Mouse (Mus musculus): ENCODE data around the gene Trappc11. TPM values are rescaled to one million over a fixed set of nuclear protein-coding genes. Genes with fewer than 3 reads are reported as not detected.

The Trappc11 gene
- polyA plus RNA-seq, 1 experiment = 8.9 TPM

DNA sequence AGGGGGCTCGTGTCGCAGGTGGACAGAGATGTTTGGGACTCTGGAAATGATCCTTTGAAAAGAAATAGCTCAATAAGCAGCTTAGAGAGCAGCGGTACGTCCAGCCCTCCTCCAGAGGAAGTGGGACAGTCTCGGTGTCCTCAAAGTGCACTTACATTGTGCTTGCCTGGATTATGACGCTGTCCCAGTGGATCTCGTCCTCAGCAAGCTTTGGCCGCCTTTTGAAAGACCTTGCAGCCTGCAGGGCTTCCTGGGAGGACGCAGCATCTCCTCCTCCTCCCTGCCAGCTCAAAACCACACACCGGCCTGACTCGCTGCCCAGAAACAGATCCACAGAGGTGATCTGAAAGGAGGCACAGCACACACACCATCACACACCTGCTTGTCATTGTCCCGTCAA, 27.8 kb downstream of the Trappc11 start:
- no peak for TF ChIP-seq GATA1 (IDR thresholded peaks at IDR 0.05; ENCODE audit: low read length)

DNA sequence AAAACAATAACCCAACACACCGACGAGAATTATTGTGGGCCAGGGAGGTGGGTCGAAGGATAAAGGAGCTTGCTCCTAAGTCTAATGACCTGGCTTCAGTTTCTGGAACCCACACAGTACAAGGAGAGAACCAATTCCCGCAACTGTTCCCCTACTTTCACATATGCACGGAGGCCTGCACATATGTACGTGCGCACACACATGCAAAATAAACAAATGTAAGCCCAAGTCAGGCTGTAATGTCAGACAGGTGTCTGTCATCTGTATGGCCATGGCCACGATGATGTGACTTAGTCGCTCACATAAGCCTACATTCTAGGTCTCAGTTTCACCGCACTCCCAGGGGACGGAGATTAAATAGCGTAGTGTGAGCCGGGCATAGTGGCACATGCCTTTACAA, 30.7 kb downstream of the Trappc11 start:
- no peak for TF ChIP-seq GATA1 (IDR thresholded peaks at IDR 0.05; ENCODE audit: low read length)

GRCm38 (mm10) chr8:47501994-47502393, 31.3 kb downstream of the Trappc11 start:
- TF ChIP-seq GATA1 (IDR thresholded peaks at IDR 0.05; ENCODE audit: low read length) = no peak

GRCm38 (mm10) chr8:47495428-47495827, 37.8 kb downstream of the Trappc11 start:
- no peak for TF ChIP-seq GATA1 (IDR thresholded peaks at IDR 0.05; ENCODE audit: low read length)

DNA sequence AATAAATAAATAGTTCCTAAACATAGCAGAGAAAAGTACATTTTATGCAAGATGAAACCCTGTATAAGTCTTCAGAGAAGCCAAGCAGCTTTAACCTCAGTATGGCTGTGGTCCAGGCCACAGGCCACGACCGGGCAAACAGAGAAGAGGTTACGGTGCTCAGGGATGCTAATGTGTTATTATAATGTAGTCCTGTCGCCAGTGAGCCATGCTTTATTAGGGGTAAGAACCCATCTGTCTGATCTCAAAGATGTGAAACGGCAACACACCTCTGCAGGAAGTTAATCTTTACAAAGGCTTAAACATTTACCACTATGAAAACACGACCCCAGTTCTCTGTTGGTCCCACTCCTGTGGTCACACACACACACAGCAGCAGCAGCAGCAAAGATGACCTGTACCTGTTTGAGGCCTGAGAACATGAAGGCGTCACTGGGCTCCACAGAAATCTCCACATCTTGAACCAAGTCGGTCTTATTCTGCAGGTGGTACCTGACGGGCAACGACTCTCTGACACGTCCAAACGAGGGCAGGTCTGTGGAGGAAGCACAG, 38.6 kb downstream of the Trappc11 start:
- TF ChIP-seq GATA1 (IDR thresholded peaks at IDR 0.05; ENCODE audit: low read length) = no peak

- no peak for TF ChIP-seq GATA1 (IDR thresholded peaks at IDR 0.05; ENCODE audit: low read length)
These were observed 40.2 kb downstream of the Trappc11 start for GRCm38 (mm10) chr8:47493106-47493505.

DNA sequence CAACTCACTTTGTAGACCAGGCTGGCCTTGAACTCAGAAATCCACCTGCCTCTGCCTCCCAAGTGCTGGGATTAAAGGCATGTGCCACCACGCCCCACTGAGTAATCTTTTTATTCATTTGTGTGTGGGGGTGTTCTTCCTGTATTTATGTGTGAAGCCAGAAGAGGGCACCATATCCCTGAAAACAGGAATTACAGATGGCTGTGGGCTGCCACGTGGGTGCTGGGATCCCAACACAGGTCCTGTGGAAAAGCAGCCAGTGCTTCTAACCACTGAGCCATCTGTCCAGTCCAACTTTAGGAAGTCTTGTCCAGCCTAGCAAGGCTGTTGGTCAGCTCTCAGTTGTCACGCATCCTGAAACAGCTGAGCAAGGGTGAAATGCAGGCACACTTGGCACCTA, 46.0 kb downstream of the Trappc11 start:
- no peak for TF ChIP-seq GATA1 (IDR thresholded peaks at IDR 0.05; ENCODE audit: low read length)

DNA sequence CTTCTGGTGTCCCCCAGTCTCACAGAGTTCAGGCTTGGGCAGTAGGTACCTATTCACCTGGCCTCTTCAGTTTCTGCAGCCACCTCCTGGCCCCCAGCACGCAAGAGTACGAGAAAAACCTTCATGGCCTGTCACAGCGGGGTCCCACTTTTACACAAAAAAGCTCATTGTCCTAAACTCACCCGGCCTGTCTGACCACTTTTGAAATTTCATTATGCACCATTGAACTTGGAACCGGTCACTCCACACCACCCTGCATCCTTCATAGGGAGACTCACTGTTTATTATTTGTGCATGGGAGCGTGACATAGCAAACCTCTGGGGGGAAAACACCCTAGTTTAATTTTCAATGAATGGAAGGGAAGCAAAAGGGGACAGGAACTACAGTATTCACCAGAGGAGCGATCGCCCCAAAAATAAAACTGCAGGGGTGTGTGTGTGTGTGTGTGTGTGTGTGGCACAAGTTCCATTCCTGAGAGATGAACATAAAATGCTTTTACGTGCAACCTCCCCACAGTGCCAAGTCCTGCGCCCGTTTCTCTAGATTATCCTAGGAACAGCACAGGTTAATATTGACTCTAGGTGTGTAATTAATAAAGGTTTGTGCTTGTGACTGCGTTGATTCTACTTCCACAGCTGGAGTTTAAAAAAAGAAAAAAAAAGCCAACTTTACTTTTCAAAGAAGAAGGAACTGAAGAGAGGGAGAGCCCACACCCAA, 50.8 kb downstream of the Trappc11 start:
- no peak for TF ChIP-seq GATA1 (IDR thresholded peaks at IDR 0.05; ENCODE audit: low read length)

GRCm38 (mm10) chr8:47480039-47480438, 53.2 kb downstream of the Trappc11 start:
- no peak for TF ChIP-seq GATA1 (IDR thresholded peaks at IDR 0.05; ENCODE audit: low read length)

- no peak for TF ChIP-seq GATA1 (IDR thresholded peaks at IDR 0.05; ENCODE audit: low read length)
These were observed 71.6 kb downstream of the Trappc11 start for GRCm38 (mm10) chr8:47461650-47462049.

DNA sequence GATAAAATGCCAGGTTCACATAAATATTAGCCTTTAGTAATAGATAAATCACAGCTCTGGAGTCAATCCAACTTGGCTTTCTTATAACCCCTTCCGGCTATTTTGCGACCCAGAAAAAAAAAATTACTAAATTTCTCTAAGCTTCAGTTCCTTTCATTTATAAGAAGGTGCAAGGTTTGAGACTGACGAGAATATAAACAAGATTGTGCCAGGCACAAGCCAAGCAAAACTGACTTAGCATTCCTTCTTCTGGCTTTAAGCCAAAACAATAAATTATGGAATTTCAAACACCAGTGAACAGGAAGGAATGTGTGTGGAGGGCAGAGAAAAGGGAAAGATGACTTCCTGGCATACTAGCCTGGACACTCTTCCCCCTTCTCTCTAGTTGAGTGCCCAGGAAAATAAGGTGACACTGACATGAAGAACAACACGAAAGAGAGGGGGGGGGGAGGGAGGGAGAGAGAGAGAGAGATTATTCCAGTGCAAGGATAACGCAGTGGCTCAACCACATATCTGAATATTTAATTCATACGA, 74.0 kb downstream of the Trappc11 start:
- TF ChIP-seq GATA1 (IDR thresholded peaks at IDR 0.05; ENCODE audit: low read length) = no peak

DNA sequence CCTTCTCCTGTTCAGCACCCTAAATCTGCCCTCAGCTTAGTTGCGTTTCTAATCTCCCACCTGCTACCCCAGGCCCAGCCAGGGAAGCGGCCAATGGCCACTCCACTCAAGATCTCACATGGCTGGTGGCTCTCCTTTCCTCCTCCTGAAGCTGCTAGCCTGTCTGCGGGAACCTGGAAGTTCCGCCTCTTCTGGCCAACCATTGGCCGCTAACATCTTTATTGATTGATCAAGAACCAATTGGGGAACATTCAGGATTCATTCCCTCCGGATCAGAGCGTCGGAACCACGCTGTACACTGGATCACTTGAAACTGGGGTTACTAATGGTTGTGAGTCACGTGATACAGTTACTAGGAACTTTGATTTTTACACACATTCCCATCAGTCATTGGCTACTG, 74.7 kb downstream of the Trappc11 start:
- TF ChIP-seq GATA1 (IDR thresholded peaks at IDR 0.05; ENCODE audit: low read length) = no peak

DNA sequence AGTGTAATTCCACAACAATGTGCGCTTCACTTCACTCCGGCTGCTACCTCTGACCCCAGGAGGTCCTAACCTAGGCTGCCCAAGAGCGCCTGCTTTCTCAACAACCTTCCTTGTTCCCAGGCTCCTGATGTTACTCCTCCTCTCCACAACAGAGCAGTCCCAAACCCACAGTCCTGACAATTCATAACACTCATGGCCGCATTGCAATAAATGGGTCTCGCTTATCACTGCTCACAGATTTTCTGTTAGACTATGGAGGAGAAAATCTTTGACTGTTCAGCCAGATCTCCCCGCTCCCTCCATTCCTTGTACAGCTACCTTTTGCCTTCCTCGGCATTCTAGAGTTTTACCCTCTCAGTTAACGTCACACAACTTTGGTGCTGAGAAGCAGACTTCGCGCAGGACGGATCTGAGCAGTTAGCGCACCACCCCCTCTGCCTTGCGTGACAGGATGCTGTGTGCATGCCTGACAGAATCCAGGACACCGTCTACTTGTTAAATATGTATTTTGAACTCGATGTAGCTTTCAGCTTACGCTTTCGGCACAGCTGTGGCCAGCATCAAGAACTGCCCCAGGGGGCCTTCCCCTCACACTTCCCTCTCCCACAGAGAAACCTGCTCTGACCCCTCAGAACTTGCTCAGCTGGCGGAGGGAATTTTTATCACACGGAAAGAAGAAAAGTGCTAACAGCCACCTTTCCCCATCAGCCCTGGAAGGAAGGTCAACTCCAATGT, 86.8 kb downstream of the Trappc11 start, which contains the start of gene Stox2:
Gene Stox2, minus strand, starts transcription at position 51 of the 735 bp plus-strand sequence.
- TF ChIP-seq GATA1 (IDR thresholded peaks at IDR 0.05; ENCODE audit: low read length) = no peak

Other genes starting within 250 kb of the Trappc11 start
- not detected in 2 replicates for gene Stox2, start 87.1 kb downstream of the Trappc11 start, polyA plus RNA-seq (2012)
- gene Rwdd4a, start 194 bp upstream of the Trappc11 start, polyA plus RNA-seq (2012) = 11.1 and 18.2 TPM in 2 replicates
- 5.9 and 9.0 TPM in 2 replicates for gene Ing2, start 142.1 kb upstream of the Trappc11 start, polyA plus RNA-seq (2012)
- 8.4 and 10.2 TPM in 2 replicates for gene Cdkn2aip, start 180.5 kb upstream of the Trappc11 start, polyA plus RNA-seq (2012)